Mouse (Mus musculus) cortical plate, adult 2 months (tissue): ENCODE data around the gene Timmdc1.

ENCODE experiments used
- CTCF ChIP-seq: fragments of 200-500 bp; IDR thresholded peaks from 2 replicates; pipeline ENCODE4 v1.5.1; 2011; ENCODE audit warnings: mild to moderate bottlenecking, control low read depth, low read length; ENCODE audit not compliant: insufficient read depth; ENCODE audit errors: extremely low read depth
- POLR2A ChIP-seq: fragments of 200-500 bp; IDR thresholded peaks from 2 replicates; pipeline ENCODE4 v1.6.1; 2011; ENCODE audit warnings: mild to moderate bottlenecking, low read length, control low read depth; ENCODE audit not compliant: insufficient read depth; ENCODE audit errors: extremely low read depth

DNA sequence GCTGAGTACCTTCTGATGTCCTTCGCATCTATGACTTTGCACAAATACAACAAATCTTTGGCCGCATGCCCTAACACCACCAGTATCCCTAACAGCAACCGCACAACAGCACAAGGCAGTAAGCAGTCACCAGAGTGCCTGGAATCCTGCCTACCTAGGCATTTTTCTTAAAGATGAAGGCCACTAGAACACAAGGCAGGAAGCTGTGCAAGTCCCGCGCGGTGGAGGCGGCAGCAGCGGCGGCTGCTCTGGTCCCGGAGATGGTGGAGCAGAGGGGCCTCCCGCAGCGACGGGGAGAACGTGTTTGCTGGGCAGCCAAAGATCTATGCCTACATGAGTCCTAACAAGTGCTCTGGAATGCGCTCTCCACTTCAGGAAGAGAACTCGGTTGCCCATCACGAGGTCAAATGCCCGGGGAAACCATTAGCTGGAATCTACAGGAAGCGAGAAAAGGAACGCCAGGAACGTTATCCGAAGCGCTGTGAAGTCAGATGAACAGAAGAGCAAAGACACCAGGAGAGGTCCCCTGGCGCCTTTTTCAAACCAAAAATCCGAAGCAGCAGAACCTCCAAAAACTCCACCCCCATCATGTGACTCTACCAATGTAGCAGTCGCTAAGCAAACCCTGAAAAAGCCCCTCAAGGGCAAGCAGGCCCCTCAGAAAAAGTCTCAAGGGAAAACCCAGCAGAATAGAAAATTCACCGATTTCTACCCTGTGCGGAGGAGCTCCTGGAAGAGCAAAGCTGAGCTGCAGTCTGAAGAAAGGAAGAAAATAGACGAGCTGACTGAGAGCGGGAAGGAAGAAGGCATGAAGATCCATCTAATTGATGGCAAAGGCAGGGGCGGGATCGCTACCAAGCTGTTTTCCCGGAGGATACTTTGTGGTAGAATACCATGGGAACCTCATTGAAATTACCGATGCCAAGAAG lies 45.9 kb downstream of the Timmdc1 start:
- no peak for TF ChIP-seq CTCF
- no peak for TF ChIP-seq POLR2A
